Mouse (Mus musculus) embryonic fibroblast, embryonic 13.5 days (primary cell): ENCODE measurements around the gene Proser2.

Experiments used
- CTCF ChIP-seq: IDR thresholded peaks from 2 replicates; pipeline ENCODE4 v1.5.1; 2011; ENCODE audit warnings: mild to moderate bottlenecking, control low read depth, low read length, moderate library complexity, borderline replicate concordance; ENCODE audit not compliant: insufficient read depth
- POLR2A ChIP-seq: IDR thresholded peaks from 2 replicates; pipeline ENCODE4 v1.6.1; 2011; ENCODE audit warnings: low read depth, mild to moderate bottlenecking, control low read depth, low read length, moderate library complexity

DNA sequence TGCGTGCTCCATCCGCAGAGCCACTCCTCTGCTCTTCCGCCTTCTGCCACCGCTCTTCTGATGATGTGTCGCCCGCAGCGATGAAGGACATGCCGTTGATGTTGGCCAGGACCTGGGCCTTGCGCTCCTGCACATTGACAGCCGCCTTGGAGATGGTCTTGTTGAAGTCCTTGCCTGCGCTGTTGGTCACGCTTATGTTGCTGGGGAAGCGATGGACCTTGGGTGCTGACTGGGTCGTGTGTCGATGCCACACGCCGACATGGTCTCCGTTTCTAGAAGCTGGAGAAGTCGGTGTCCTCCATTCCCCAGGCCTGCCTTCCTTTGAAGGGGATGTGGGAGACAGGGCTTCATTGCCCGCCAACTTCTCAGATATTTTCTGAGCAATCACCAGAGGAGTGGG, 29.3 kb downstream of the Proser2 start:
- no peak for TF ChIP-seq CTCF
- TF ChIP-seq POLR2A, result no peak
